Mouse (Mus musculus) limb, embryonic 14.5 days (tissue): ENCODE data around the gene Srrd. TPM values are rescaled to one million over a fixed set of nuclear protein-coding genes. Genes with fewer than 3 reads are reported as not detected.

Source experiments
- ATAC-seq: fragments of 200-750 bp; cut with Nextera tagmentation; 2 replicates; pipeline ENCODE4 v1.8.0; 2017; ENCODE audit warnings: low read depth, moderate number of reproducible peaks, moderate TSS enrichment; ENCODE audit not compliant: low FRiP score
- DNase-seq: peaks from one replicate; pipeline ENCODE4 v3.0.0-alpha.2; 2015; ENCODE audit warnings: low spot score
- H3K27ac ChIP-seq: fragments of 300-500 bp; sonication (generic); replicated peaks from 2 replicates; pipeline ENCODE4 v1.5.1; 2014; ENCODE audit warnings: low read depth, mild to moderate bottlenecking, low read length, moderate library complexity, mixed read lengths
- H3K27me3 ChIP-seq: fragments of 300-500 bp; sonication (generic); 2 replicates; pipeline ENCODE4 v1.6.1; 2014; ENCODE audit warnings: low read length, mixed read lengths; ENCODE audit not compliant: control insufficient read depth, insufficient read depth
- H3K36me3 ChIP-seq: fragments of 300-500 bp; sonication (generic); 2 replicates; pipeline ENCODE4 v1.6.1; 2014; ENCODE audit warnings: mild to moderate bottlenecking, low read length, moderate library complexity, mixed read lengths; ENCODE audit not compliant: control insufficient read depth, insufficient read depth
- H3K4me1 ChIP-seq: fragments of 300-500 bp; sonication (generic); 2 replicates; pipeline ENCODE4 v1.6.1; 2014; ENCODE audit warnings: antibody characterized with exemption, low read length, mixed read lengths; ENCODE audit not compliant: control insufficient read depth, insufficient read depth
- H3K4me2 ChIP-seq: fragments of 300-500 bp; sonication (generic); replicated peaks from 2 replicates; pipeline ENCODE4 v1.6.1; 2014; ENCODE audit warnings: low read depth, mild to moderate bottlenecking, low read length, moderate library complexity; ENCODE audit not compliant: severe bottlenecking
- H3K4me3 ChIP-seq: fragments of 300-500 bp; sonication (generic); replicated peaks from 2 replicates; pipeline ENCODE4 v1.5.1; 2014; ENCODE audit warnings: low read length
- H3K9ac ChIP-seq: fragments of 300-500 bp; sonication (generic); 2 replicates; pipeline ENCODE4 v1.6.1; 2014; ENCODE audit warnings: mild to moderate bottlenecking, low read depth, low read length, moderate library complexity; ENCODE audit not compliant: severe bottlenecking
- H3K9me3 ChIP-seq: fragments of 300-500 bp; sonication (generic); 2 replicates; pipeline ENCODE4 v1.6.1; 2016; ENCODE audit warnings: low read length; ENCODE audit not compliant: control insufficient read depth
- POLR2A ChIP-seq: fragments of 200-500 bp; IDR thresholded peaks from 2 replicates; pipeline ENCODE4 v1.8.0; 2012; ENCODE audit warnings: inconsistent platforms, mild to moderate bottlenecking, moderate library complexity, borderline replicate concordance; ENCODE audit not compliant: insufficient read depth, insufficient read length; ENCODE audit errors: extremely low read depth
- WGBS: fragments of 180-500 bp; shearing (Covaris S2); extraction: QIAGEN DNeasy Blood & Tissue Kit; methylation state at CpG from one replicate; pipeline ENCODE4 v1.1.7; 2014; 5-methylcytosine and 5-hydroxymethylcytosine counted together
- polyA plus RNA-seq, 2 experiments: library from polyadenylated mRNA; depleted of rRNA in 1 of 2; stranded (reverse) in 1 of 2; unstranded in 1 of 2; fragments of >200 nt; fragmentation: Nextera tagmentation in 1 of 2; extraction: Ambion mirVana in 1 of 2; gene quantifications; 2 replicates each; pipeline versions ENCODE4 v1.2.1 to v1.2.3; 2012 to 2014

Gene Srrd
- polyA plus RNA-seq, 2 experiments, result 43.7 to 60.7 TPM

- Histone ChIP-seq H3K4me3 (no peak overlapping the region), H3K4me2 (no peak overlapping the region), H3K36me3 (peaks cover 40% of the 10 kb centered on the region), H3K9me3 (no peaks in the 10 kb centered on the region), H3K9ac (no peak overlapping the region), H3K27ac (no peak overlapping the region), H3K4me1 (no peaks in the 10 kb centered on the region), H3K27me3 (no peaks in the 10 kb centered on the region)
- ATAC-seq (no peak), DNase-seq (no peak)
- WGBS, result 100% methylated on average over 1 of the region's 1 CpGs
- TF ChIP-seq POLR2A, result no peak
Observed at GRCm38 (mm10) chr5:112377380-112377779, 34.5 kb upstream of the Srrd start.

GRCm38 (mm10) chr5:112376111-112376510 lies 33.3 kb upstream of the Srrd start:
- Histone ChIP-seq H3K9ac (no peak overlapping the region), H3K27me3 (no peaks in the 10 kb centered on the region), H3K27ac (no peak overlapping the region), H3K4me1 (no peaks in the 10 kb centered on the region), H3K4me2 (no peak overlapping the region), H3K36me3 (peaks cover 50% of the 10 kb centered on the region), H3K9me3 (no peaks in the 10 kb centered on the region), H3K4me3 (no peak overlapping the region)
- no peak for DNase-seq
- no peak for ATAC-seq
- 83% methylated on average over 4 of the region's 4 CpGs for WGBS
- TF ChIP-seq POLR2A, result no peak

GRCm38 (mm10) chr5:112371933-112372332 lies 29.1 kb upstream of the Srrd start:
- WGBS, result 75% methylated on average over 7 of the region's 7 CpGs
- Histone ChIP-seq H3K9ac (no peak overlapping the region), H3K36me3 (peaks cover 59% of the 10 kb centered on the region), H3K27ac (no peak overlapping the region), H3K4me3 (no peak overlapping the region), H3K4me2 (no peak overlapping the region), H3K4me1 (no peaks in the 10 kb centered on the region), H3K27me3 (no peaks in the 10 kb centered on the region), H3K9me3 (no peaks in the 10 kb centered on the region)
- DNase-seq (no peak), ATAC-seq (no peak)
- TF ChIP-seq POLR2A, result no peak

GRCm38 (mm10) chr5:112370236-112370813 lies 27.5 kb upstream of the Srrd start:
- Histone ChIP-seq H3K36me3 (peaks cover 64% of the 10 kb centered on the region), H3K4me1 (no peaks in the 10 kb centered on the region), H3K9ac (no peak overlapping the region), H3K4me2 (no peak overlapping the region), H3K4me3 (no peak overlapping the region), H3K27ac (no peak overlapping the region), H3K9me3 (no peaks in the 10 kb centered on the region), H3K27me3 (no peaks in the 10 kb centered on the region)
- WGBS, result 86% methylated on average over 12 of the region's 12 CpGs
- no peak for TF ChIP-seq POLR2A
- ATAC-seq (no peak), DNase-seq (no peak)

- no peaks in the 10 kb centered on the region for H3K27me3 ChIP-seq
- DNase-seq (no peak), ATAC-seq (no peak)
- no peak for TF ChIP-seq POLR2A
- H3K4me3 ChIP-seq, result no peak overlapping the region
- peaks cover 67% of the 10 kb centered on the region for H3K36me3 ChIP-seq
- no peaks in the 10 kb centered on the region for H3K9me3 ChIP-seq
- H3K4me1 ChIP-seq, result no peaks in the 10 kb centered on the region
- no peak overlapping the region for H3K9ac ChIP-seq
- 89% methylated on average over 13 of the region's 13 CpGs for WGBS
- no peak overlapping the region for H3K4me2 ChIP-seq
- no peak overlapping the region for H3K27ac ChIP-seq
Observed at GRCm38 (mm10) chr5:112369326-112369725, 26.5 kb upstream of the Srrd start.

- Histone ChIP-seq H3K4me1 (no peaks in the 10 kb centered on the region), H3K9ac (no peak overlapping the region), H3K4me2 (no peak overlapping the region), H3K9me3 (no peaks in the 10 kb centered on the region), H3K27me3 (no peaks in the 10 kb centered on the region), H3K36me3 (peaks cover 70% of the 10 kb centered on the region), H3K4me3 (no peak overlapping the region), H3K27ac (no peak overlapping the region)
- TF ChIP-seq POLR2A, result no peak
- 84% methylated on average over 10 of the region's 10 CpGs for WGBS
- DNase-seq (no peak), ATAC-seq (no peak)
Observed at GRCm38 (mm10) chr5:112368666-112369065, 25.8 kb upstream of the Srrd start.
